Mouse (Mus musculus): Measurements from ENCODE around the gene Lpcat1.

- no peak for TF ChIP-seq CTCF (IDR thresholded peaks at IDR 0.05; ENCODE audit: low read depth, low read length)
- no peak for TF ChIP-seq GATA1 (IDR thresholded peaks at IDR 0.05; ENCODE audit: borderline replicate concordance, low read length)
- no peak for TF ChIP-seq GATA2 (IDR thresholded peaks at IDR 0.05; ENCODE audit: borderline replicate concordance, low read depth, low read length)
- no peak for TF ChIP-seq TAL1 (conservative IDR thresholded peaks at IDR 0.05; ENCODE audit: low read depth, low read length)
- TF ChIP-seq POLR2AphosphoS5 (IDR thresholded peaks at IDR 0.05; ENCODE audit: insufficient replicate concordance, low read depth, low read length): no peak
Observed at GRCm38 (mm10) chr13:73455328-73455727, 11.7 kb upstream of the Lpcat1 start.
